Mouse (Mus musculus) spleen, adult 2 months (tissue): ENCODE data around the gene Exoc6b. TPM values are rescaled to one million over a fixed set of nuclear protein-coding genes. Genes with fewer than 3 reads are reported as not detected.

ENCODE experiments used
- DNase-seq, 2 experiments: peaks; one replicate each; pipeline versions ENCODE4 v3.0.0 to v3.0.0-alpha.2; 2012 to 2021; ENCODE audit warnings: low spot score in 2 of 2, low read depth in 1 of 2
- H3K27ac ChIP-seq: fragments of 200-500 bp; 2 replicates; pipeline ENCODE4 v1.5.1; 2012; ENCODE audit warnings: low read length, inconsistent platforms; ENCODE audit not compliant: insufficient read depth
- H3K27me3 ChIP-seq: fragments of 200-500 bp; 2 replicates; pipeline ENCODE4 v1.6.1; 2012; ENCODE audit warnings: mild to moderate bottlenecking, moderate library complexity, low read length, inconsistent platforms; ENCODE audit not compliant: control insufficient read depth, insufficient read depth
- H3K36me3 ChIP-seq: fragments of 200-500 bp; 2 replicates; pipeline ENCODE4 v1.6.1; 2012; ENCODE audit warnings: mild to moderate bottlenecking, low read length, inconsistent platforms; ENCODE audit not compliant: control insufficient read depth, insufficient read depth
- H3K4me1 ChIP-seq: fragments of 200-500 bp; 2 replicates; pipeline ENCODE4 v1.6.1; 2011; ENCODE audit warnings: inconsistent platforms; ENCODE audit not compliant: control insufficient read depth, insufficient read depth, insufficient read length
- H3K4me3 ChIP-seq: fragments of 200-500 bp; 2 replicates; pipeline ENCODE4 v1.5.1; 2011; ENCODE audit warnings: mild to moderate bottlenecking, inconsistent platforms; ENCODE audit not compliant: insufficient read depth, insufficient read length; ENCODE audit errors: extremely low read depth
- CTCF ChIP-seq: fragments of 200-500 bp; IDR thresholded peaks from 2 replicates; pipeline ENCODE4 v1.5.1; 2011; ENCODE audit warnings: mild to moderate bottlenecking, inconsistent platforms; ENCODE audit not compliant: insufficient read depth, insufficient read length, insufficient replicate concordance; ENCODE audit errors: extremely low read depth
- POLR2A ChIP-seq: fragments of 200-500 bp; IDR thresholded peaks from 2 replicates; pipeline ENCODE4 v1.6.1; 2011; ENCODE audit warnings: low read depth, low read length, inconsistent platforms
- WGBS: fragments of 180-500 bp; shearing (Covaris S2); methylation state at CpG from one replicate; pipeline ENCODE4 v1.1.7; 2018; 5-methylcytosine and 5-hydroxymethylcytosine counted together
- polyA plus RNA-seq: library from polyadenylated mRNA; depleted of rRNA; stranded (reverse); fragments of >200 nt; gene quantifications from 2 replicates; pipeline ENCODE4 v1.2.3, GENCODE M21; 2012

The Exoc6b gene
- polyA plus RNA-seq, 1 experiment, result 3.1 TPM

- Histone ChIP-seq H3K36me3 (no peaks in the 10 kb centered on the region), H3K4me1 (no peaks in the 10 kb centered on the region), H3K27me3 (no peaks in the 10 kb centered on the region), H3K4me3 (no peak overlapping the region), H3K27ac (no peak overlapping the region)
- WGBS, result 6% methylated on average over 2 of the region's 2 CpGs
- no peak for TF ChIP-seq CTCF
- no peak for TF ChIP-seq POLR2A
- peak in 1 of 2 experiments; percentile 8 for DNase-seq
These were observed 156.9 kb downstream of the Exoc6b start for GRCm38 (mm10) chr6:84912434-84912833.

GRCm38 (mm10) chr6:84899002-84899774 is 170.1 kb downstream of the Exoc6b start:
- WGBS, result 84% methylated on average over 4 of the region's 4 CpGs
- TF ChIP-seq CTCF (no peak), POLR2A (no peak)
- Histone ChIP-seq H3K36me3 (no peaks in the 10 kb centered on the region), H3K4me3 (no peak overlapping the region), H3K4me1 (no peaks in the 10 kb centered on the region), H3K27ac (no peak overlapping the region), H3K27me3 (no peaks in the 10 kb centered on the region)
- DNase-seq, result no peak

GRCm38 (mm10) chr6:84893773-84894095 is 175.6 kb downstream of the Exoc6b start:
- TF ChIP-seq POLR2A (no peak), CTCF (no peak)
- H3K27me3 ChIP-seq, result no peaks in the 10 kb centered on the region
- no peak overlapping the region for H3K4me3 ChIP-seq
- H3K4me1 ChIP-seq, result no peaks in the 10 kb centered on the region
- no peak overlapping the region for H3K27ac ChIP-seq
- no peak for DNase-seq
- H3K36me3 ChIP-seq, result no peaks in the 10 kb centered on the region

- Histone ChIP-seq H3K27me3 (no peaks in the 10 kb centered on the region), H3K27ac (no peak overlapping the region), H3K4me3 (no peak overlapping the region), H3K4me1 (no peaks in the 10 kb centered on the region), H3K36me3 (no peaks in the 10 kb centered on the region)
- TF ChIP-seq CTCF (no peak), POLR2A (no peak)
- no peak for DNase-seq
- 54% methylated on average over 5 of the region's 5 CpGs for WGBS
These were observed 176.2 kb downstream of the Exoc6b start for GRCm38 (mm10) chr6:84892926-84893772.

- TF ChIP-seq CTCF, result no peak
- no peak for TF ChIP-seq POLR2A
- Histone ChIP-seq H3K36me3 (no peaks in the 10 kb centered on the region), H3K27me3 (no peaks in the 10 kb centered on the region), H3K4me1 (no peaks in the 10 kb centered on the region), H3K4me3 (no peak overlapping the region), H3K27ac (no peak overlapping the region)
- WGBS, result 78% methylated on average over 3 of the region's 3 CpGs
- DNase-seq, result no peak
These were observed 182.8 kb downstream of the Exoc6b start for GRCm38 (mm10) chr6:84886551-84886950.

GRCm38 (mm10) chr6:84885080-84885479 is 184.2 kb downstream of the Exoc6b start:
- Histone ChIP-seq H3K36me3 (no peaks in the 10 kb centered on the region), H3K4me1 (no peaks in the 10 kb centered on the region), H3K27me3 (no peaks in the 10 kb centered on the region), H3K4me3 (no peak overlapping the region), H3K27ac (no peak overlapping the region)
- no peak for TF ChIP-seq CTCF
- no peak for TF ChIP-seq POLR2A
- no peak for DNase-seq
- 80% methylated on average over 1 of the region's 1 CpGs for WGBS

GRCm38 (mm10) chr6:84883720-84884119 is 185.6 kb downstream of the Exoc6b start:
- 30% methylated on average over 4 of the region's 4 CpGs for WGBS
- Histone ChIP-seq H3K4me1 (no peaks in the 10 kb centered on the region), H3K27me3 (no peaks in the 10 kb centered on the region), H3K27ac (no peak overlapping the region), H3K4me3 (no peak overlapping the region), H3K36me3 (no peaks in the 10 kb centered on the region)
- DNase-seq, result no peak
- no peak for TF ChIP-seq CTCF
- no peak for TF ChIP-seq POLR2A
